Mouse (Mus musculus): ENCODE data around the gene Serpina3c. TPM values are rescaled to one million over a fixed set of nuclear protein-coding genes. Genes with fewer than 3 reads are reported as not detected.

The Serpina3c gene
- polyA plus RNA-seq, 1 experiment from 2014 or later, result 0.05 TPM

DNA sequence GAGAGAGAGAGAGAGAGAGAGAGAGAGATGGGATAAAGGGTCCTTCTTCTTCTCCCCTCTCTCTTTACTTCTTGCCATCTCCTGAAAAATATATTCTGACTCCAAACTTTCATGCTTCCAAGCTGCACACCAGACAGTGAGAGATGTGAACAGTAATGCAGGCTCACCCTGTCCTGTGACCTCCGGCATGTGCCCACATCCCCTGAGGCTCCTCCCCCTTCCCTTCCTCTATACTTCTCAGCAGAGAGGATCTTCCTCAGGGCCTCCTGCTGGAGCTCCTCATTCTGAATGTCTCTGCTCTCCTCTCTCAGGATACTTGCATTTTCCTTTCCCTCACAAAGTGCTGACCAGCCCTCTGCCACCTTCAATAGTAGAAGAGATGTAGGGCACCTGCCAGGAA is 11.2 kb downstream of the Serpina3c start:
- H3K27me3 ChIP-seq (ENCODE audit: insufficient read depth, low read length), result no peaks in the 10 kb centered on the region
- H3K4me2 ChIP-seq (ENCODE audit: low read depth, low read length), result no peak overlapping the region
- H3K4me3 ChIP-seq (ENCODE audit: low read depth, low read length), result no peak overlapping the region
- no peak overlapping the region for H3K27ac ChIP-seq (ENCODE audit: low read depth)
- WGBS (ENCODE audit: insufficient replicate concordance), result 21% methylated on average over 1 of the region's 1 CpGs
- TF ChIP-seq EP300 (IDR thresholded peaks at IDR 0.05; ENCODE audit: low read depth), result no peak
- TF ChIP-seq CTCF (IDR thresholded peaks at IDR 0.05; ENCODE audit: low read depth), result no peak
- H3K9me3 ChIP-seq (ENCODE audit: low read length), result no peaks in the 10 kb centered on the region
- peaks cover 3% of the 10 kb centered on the region; the same call in 1 of the 2 replicates for H3K4me1 ChIP-seq (ENCODE audit: insufficient read depth)
- H3K36me3 ChIP-seq (replicated peaks; ENCODE audit: insufficient read depth, low read length), result no peaks in the 10 kb centered on the region
- DNase-seq (no peak), ATAC-seq (no peak)
- H3K9ac ChIP-seq (replicated peaks), result no peak overlapping the region

DNA sequence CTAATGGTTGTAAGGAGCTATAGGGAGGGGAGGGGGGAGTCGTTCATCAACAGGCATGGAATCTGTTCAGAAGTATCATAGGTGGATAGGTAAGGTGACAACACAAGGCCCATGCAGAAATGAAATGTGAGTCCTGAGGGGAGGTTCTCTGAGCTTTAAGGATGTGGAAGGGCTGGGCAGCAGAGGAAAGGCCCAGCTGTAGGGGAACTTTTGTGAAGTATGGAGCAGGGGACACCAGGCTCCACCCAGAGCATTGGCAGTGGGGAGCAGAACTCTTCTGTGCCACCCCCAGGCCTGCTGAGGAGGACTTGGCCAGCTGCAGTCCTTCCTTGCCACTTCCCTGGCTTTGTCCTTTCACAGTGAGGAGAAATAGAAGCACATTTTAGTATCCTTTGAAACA is 12.2 kb downstream of the Serpina3c start:
- Histone ChIP-seq H3K4me2 (ENCODE audit: low read depth, low read length) (no peak overlapping the region), H3K9me3 (ENCODE audit: low read length) (no peaks in the 10 kb centered on the region), H3K4me3 (ENCODE audit: low read depth, low read length) (no peak overlapping the region), H3K4me1 (ENCODE audit: insufficient read depth) (peaks cover 3% of the 10 kb centered on the region; the same call in 1 of the 2 replicates), H3K9ac (replicated peaks) (no peak overlapping the region), H3K27ac (ENCODE audit: low read depth) (no peak overlapping the region), H3K36me3 (replicated peaks; ENCODE audit: insufficient read depth, low read length) (no peaks in the 10 kb centered on the region), H3K27me3 (ENCODE audit: insufficient read depth, low read length) (no peaks in the 10 kb centered on the region)
- TF ChIP-seq EP300 (IDR thresholded peaks at IDR 0.05; ENCODE audit: low read depth) (no peak), CTCF (IDR thresholded peaks at IDR 0.05; ENCODE audit: low read depth) (no peak)
- 77% methylated on average over 1 of the region's 1 CpGs for WGBS (ENCODE audit: insufficient replicate concordance)
- DNase-seq, result no peak
- no peak for ATAC-seq

GRCm38 (mm10) chr12:104140543-104141103 is 13.0 kb downstream of the Serpina3c start:
- DNase-seq (no peak), ATAC-seq (no peak)
- Histone ChIP-seq H3K9me3 (ENCODE audit: low read length) (no peaks in the 10 kb centered on the region), H3K4me3 (ENCODE audit: low read depth, low read length) (no peak overlapping the region), H3K4me1 (ENCODE audit: insufficient read depth) (peaks cover 3% of the 10 kb centered on the region; the same call in 1 of the 2 replicates), H3K36me3 (replicated peaks; ENCODE audit: insufficient read depth, low read length) (no peaks in the 10 kb centered on the region), H3K27me3 (ENCODE audit: insufficient read depth, low read length) (no peaks in the 10 kb centered on the region), H3K27ac (ENCODE audit: low read depth) (no peak overlapping the region), H3K4me2 (ENCODE audit: low read depth, low read length) (no peak overlapping the region), H3K9ac (replicated peaks) (no peak overlapping the region)
- no peak for TF ChIP-seq EP300 (IDR thresholded peaks at IDR 0.05; ENCODE audit: low read depth)
- TF ChIP-seq CTCF (IDR thresholded peaks at IDR 0.05; ENCODE audit: low read depth), result no peak
- WGBS (ENCODE audit: insufficient replicate concordance), result 70% methylated on average over 4 of the region's 4 CpGs

GRCm38 (mm10) chr12:104138216-104138615 is 15.5 kb downstream of the Serpina3c start:
- no peak overlapping the region for H3K4me2 ChIP-seq (ENCODE audit: low read depth, low read length)
- 62% methylated on average over 2 of the region's 2 CpGs for WGBS (ENCODE audit: insufficient replicate concordance)
- TF ChIP-seq EP300 (IDR thresholded peaks at IDR 0.05; ENCODE audit: low read depth) (no peak), CTCF (IDR thresholded peaks at IDR 0.05; ENCODE audit: low read depth) (no peak)
- H3K27ac ChIP-seq (ENCODE audit: low read depth), result no peak overlapping the region
- no peak overlapping the region for H3K9ac ChIP-seq (replicated peaks)
- no peaks in the 10 kb centered on the region for H3K27me3 ChIP-seq (ENCODE audit: insufficient read depth, low read length)
- peaks cover 3% of the 10 kb centered on the region; the same call in 1 of the 2 replicates for H3K4me1 ChIP-seq (ENCODE audit: insufficient read depth)
- no peaks in the 10 kb centered on the region for H3K36me3 ChIP-seq (replicated peaks; ENCODE audit: insufficient read depth, low read length)
- no peaks in the 10 kb centered on the region for H3K9me3 ChIP-seq (ENCODE audit: low read length)
- ATAC-seq (no peak), DNase-seq (peak; percentile 4)
- no peak overlapping the region for H3K4me3 ChIP-seq (ENCODE audit: low read depth, low read length)

DNA sequence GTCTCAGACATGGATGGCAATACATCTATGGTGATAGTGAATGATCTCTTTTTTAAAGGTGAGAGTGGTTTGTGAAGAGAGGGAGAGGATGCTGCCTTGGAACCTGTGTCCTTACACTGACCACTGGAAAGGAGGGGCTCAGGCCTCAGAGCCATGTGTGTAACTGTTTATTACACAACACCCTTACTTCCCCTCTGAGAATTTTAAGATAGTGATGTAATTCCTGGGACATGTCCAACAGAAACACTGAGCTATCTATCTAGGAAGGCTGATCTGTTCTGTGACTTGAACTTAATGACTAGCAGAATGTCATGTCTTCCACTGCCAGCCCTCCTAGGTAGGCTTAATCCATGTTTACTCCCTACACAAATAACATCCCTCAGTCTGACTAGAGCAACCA is 22.6 kb downstream of the Serpina3c start:
- ATAC-seq (no peak), DNase-seq (no peak)
- Histone ChIP-seq H3K9me3 (ENCODE audit: low read length) (no peaks in the 10 kb centered on the region), H3K27ac (ENCODE audit: low read depth) (no peak overlapping the region), H3K4me1 (ENCODE audit: insufficient read depth) (0 out of 2 replicates have a peak, but pooled peaks cover 7% of the 10 kb centered on the region), H3K4me2 (ENCODE audit: low read depth, low read length) (no peak overlapping the region), H3K4me3 (ENCODE audit: low read depth, low read length) (no peak overlapping the region), H3K27me3 (ENCODE audit: insufficient read depth, low read length) (no peaks in the 10 kb centered on the region), H3K36me3 (replicated peaks; ENCODE audit: insufficient read depth, low read length) (no peaks in the 10 kb centered on the region), H3K9ac (replicated peaks) (no peak overlapping the region)
- TF ChIP-seq EP300 (IDR thresholded peaks at IDR 0.05; ENCODE audit: low read depth), result no peak
- TF ChIP-seq CTCF (IDR thresholded peaks at IDR 0.05; ENCODE audit: low read depth), result no peak

GRCm38 (mm10) chr12:104127696-104128095 is 26.0 kb downstream of the Serpina3c start, which contains the start of gene Serpina3b:
TSS of gene Serpina3b (plus strand) at chr12:104127996.
- DNase-seq, result no peak
- Histone ChIP-seq H3K4me3 (ENCODE audit: low read depth, low read length) (no peak within 1 kb of the TSS), H3K27me3 (ENCODE audit: insufficient read depth, low read length) (no peaks in the 10 kb centered on the region), H3K9me3 (ENCODE audit: low read length) (no peaks in the 10 kb centered on the region), H3K4me1 (ENCODE audit: insufficient read depth) (0 out of 2 replicates have a peak, but pooled peaks cover 7% of the 10 kb centered on the region), H3K36me3 (replicated peaks; ENCODE audit: insufficient read depth, low read length) (no peaks in the 10 kb centered on the region), H3K4me2 (ENCODE audit: low read depth, low read length) (no peak within 1 kb of the TSS), H3K9ac (replicated peaks) (no peak within 1 kb of the TSS), H3K27ac (ENCODE audit: low read depth) (no peak within 1 kb of the TSS)
- no peak for ATAC-seq
- WGBS (ENCODE audit: insufficient replicate concordance), result 60% methylated on average over 5 of the region's 5 CpGs
- TF ChIP-seq CTCF (IDR thresholded peaks at IDR 0.05; ENCODE audit: low read depth), result no peak
- TF ChIP-seq EP300 (IDR thresholded peaks at IDR 0.05; ENCODE audit: low read depth), result no peak

Data from liver, postnatal 0 days (tissue).